Mouse (Mus musculus) lung, embryonic 14.5 days (tissue): Measurements from ENCODE around the gene Evi2. TPM values are rescaled to one million over a fixed set of nuclear protein-coding genes. Genes with fewer than 3 reads are reported as not detected.

Experiments used
- ATAC-seq: fragments of 200-750 bp; cut with Nextera tagmentation; 2 replicates; pipeline ENCODE4 v1.8.0; 2017; ENCODE audit warnings: mild to moderate bottlenecking, moderate TSS enrichment, moderate library complexity; ENCODE audit not compliant: insufficient read depth
- DNase-seq: peaks from one replicate; pipeline ENCODE4 v3.0.0-alpha.2; 2015
- H3K27ac ChIP-seq: fragments of 300-500 bp; sonication (generic); 2 replicates; pipeline ENCODE4 v1.5.1; 2014; ENCODE audit warnings: low read depth, mild to moderate bottlenecking, moderate library complexity
- H3K27me3 ChIP-seq: fragments of 300-500 bp; sonication (generic); 2 replicates; pipeline ENCODE4 v1.6.1; 2014; ENCODE audit warnings: low read length, control low read depth; ENCODE audit not compliant: insufficient read depth
- H3K36me3 ChIP-seq: fragments of 300-500 bp; sonication (generic); 2 replicates; pipeline ENCODE4 v1.6.1; 2014; ENCODE audit warnings: control low read depth; ENCODE audit not compliant: insufficient read depth
- H3K4me1 ChIP-seq: fragments of 300-500 bp; sonication (generic); 2 replicates; pipeline ENCODE4 v1.6.1; 2014; ENCODE audit warnings: antibody characterized with exemption, control low read depth; ENCODE audit not compliant: insufficient read depth
- H3K4me2 ChIP-seq: fragments of 300-500 bp; sonication (generic); 2 replicates; pipeline ENCODE4 v1.6.1; 2014; ENCODE audit warnings: mild to moderate bottlenecking
- H3K4me3 ChIP-seq: fragments of 300-500 bp; sonication (generic); 2 replicates; pipeline ENCODE4 v1.5.1; 2014; ENCODE audit warnings: low read depth, low read length
- H3K9ac ChIP-seq: fragments of 300-500 bp; sonication (generic); 2 replicates; pipeline ENCODE4 v1.6.1; 2014
- H3K9me3 ChIP-seq: fragments of 300-500 bp; sonication (generic); 2 replicates; pipeline ENCODE4 v1.6.1; 2016; ENCODE audit warnings: low read depth, low read length, control low read depth
- CTCF ChIP-seq: IDR thresholded peaks from 2 replicates; pipeline ENCODE4 v1.5.1; 2016; ENCODE audit warnings: antibody characterized with exemption, low read depth
- WGBS: fragments of 180-500 bp; shearing (Covaris S2); extraction: QIAGEN DNeasy Blood & Tissue Kit; methylation state at CpG from one replicate; pipeline ENCODE4 v1.1.7; 2014; 5-methylcytosine and 5-hydroxymethylcytosine counted together
- polyA plus RNA-seq: library from polyadenylated mRNA; unstranded; fragments of >200 nt; fragmentation: Nextera tagmentation; extraction: Ambion mirVana; gene quantifications from 2 replicates; pipeline ENCODE4 v1.2.1, GENCODE M21; 2014

Gene Evi2
- polyA plus RNA-seq, 1 experiment from 2014 or later: 1.4 TPM

GRCm38 (mm10) chr11:79494976-79495800, 35.2 kb downstream of the Evi2 start:
- Histone ChIP-seq H3K27ac (no peak overlapping the region), H3K4me3 (no peak overlapping the region), H3K9me3 (no peaks in the 10 kb centered on the region), H3K27me3 (no peaks in the 10 kb centered on the region), H3K4me2 (no peak overlapping the region), H3K4me1 (no peaks in the 10 kb centered on the region), H3K36me3 (no peaks in the 10 kb centered on the region), H3K9ac (no peak overlapping the region)
- WGBS: 79% methylated on average over 10 of the region's 10 CpGs
- no peak for DNase-seq
- ATAC-seq: no peak
- no peak for TF ChIP-seq CTCF

- no peaks in the 10 kb centered on the region for H3K9me3 ChIP-seq
- no peak for DNase-seq
- no peak overlapping the region for H3K9ac ChIP-seq
- peaks cover 27% of the 10 kb centered on the region; the same call in 1 of the 2 replicates for H3K36me3 ChIP-seq
- H3K4me1 ChIP-seq: peaks cover 5% of the 10 kb centered on the region; the same call in 1 of the 2 replicates
- H3K4me2 ChIP-seq: no peak overlapping the region
- H3K27me3 ChIP-seq: no peaks in the 10 kb centered on the region
- ATAC-seq: no peak
- no peak overlapping the region for H3K4me3 ChIP-seq
- H3K27ac ChIP-seq: no peak overlapping the region
- no peak for TF ChIP-seq CTCF
Observed at GRCm38 (mm10) chr11:79484721-79485120, 45.7 kb downstream of the Evi2 start.

DNA sequence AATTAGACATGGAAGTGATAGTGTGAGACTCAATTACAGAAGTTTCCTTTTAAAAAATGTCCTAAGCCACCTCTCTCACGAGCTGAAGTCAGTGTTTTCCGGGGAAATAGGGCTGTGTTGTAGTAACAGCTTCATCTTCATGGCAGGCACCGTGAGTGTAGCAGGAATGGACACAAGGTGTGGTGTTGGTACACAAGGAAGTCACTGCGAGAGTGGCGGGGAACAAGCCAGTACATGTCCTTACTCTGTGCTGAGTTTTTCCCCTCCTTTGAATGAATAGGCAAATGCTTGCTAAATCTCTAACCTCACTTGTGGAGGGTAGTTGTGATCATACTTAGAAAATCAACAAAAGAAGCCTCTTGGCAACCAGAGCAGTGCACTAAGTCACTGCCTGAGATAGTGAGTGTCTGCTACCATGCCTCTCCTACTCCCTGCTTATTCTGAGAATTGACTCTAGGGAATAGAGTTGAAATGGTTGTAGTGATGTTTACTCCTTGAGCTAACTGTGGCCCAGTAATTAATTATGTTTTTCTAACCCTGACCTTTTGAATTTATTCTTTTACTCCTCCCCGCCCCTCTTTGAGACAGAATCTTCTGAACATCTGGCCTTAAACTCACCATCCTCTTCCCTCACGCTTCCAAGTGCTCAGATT, 46.4 kb downstream of the Evi2 start:
- TF ChIP-seq CTCF: no peak
- ATAC-seq (no peak), DNase-seq (no peak)
- Histone ChIP-seq H3K9me3 (no peaks in the 10 kb centered on the region), H3K9ac (no peak overlapping the region), H3K27me3 (no peaks in the 10 kb centered on the region), H3K36me3 (peaks cover 27% of the 10 kb centered on the region; the same call in 1 of the 2 replicates), H3K4me3 (no peak overlapping the region), H3K4me2 (no peak overlapping the region), H3K4me1 (no peaks in the 10 kb centered on the region), H3K27ac (no peak overlapping the region)
- WGBS: 76% methylated on average over 7 of the region's 7 CpGs

- 70% methylated on average over 6 of the region's 6 CpGs for WGBS
- Histone ChIP-seq H3K27ac (no peak overlapping the region), H3K4me1 (no peaks in the 10 kb centered on the region), H3K27me3 (no peaks in the 10 kb centered on the region), H3K9ac (no peak overlapping the region), H3K4me3 (no peak overlapping the region), H3K36me3 (peaks cover 32% of the 10 kb centered on the region), H3K9me3 (no peaks in the 10 kb centered on the region), H3K4me2 (no peak overlapping the region)
- ATAC-seq (no peak), DNase-seq (no peak)
- no peak for TF ChIP-seq CTCF
Observed at GRCm38 (mm10) chr11:79483392-79483791, 47.0 kb downstream of the Evi2 start.

DNA sequence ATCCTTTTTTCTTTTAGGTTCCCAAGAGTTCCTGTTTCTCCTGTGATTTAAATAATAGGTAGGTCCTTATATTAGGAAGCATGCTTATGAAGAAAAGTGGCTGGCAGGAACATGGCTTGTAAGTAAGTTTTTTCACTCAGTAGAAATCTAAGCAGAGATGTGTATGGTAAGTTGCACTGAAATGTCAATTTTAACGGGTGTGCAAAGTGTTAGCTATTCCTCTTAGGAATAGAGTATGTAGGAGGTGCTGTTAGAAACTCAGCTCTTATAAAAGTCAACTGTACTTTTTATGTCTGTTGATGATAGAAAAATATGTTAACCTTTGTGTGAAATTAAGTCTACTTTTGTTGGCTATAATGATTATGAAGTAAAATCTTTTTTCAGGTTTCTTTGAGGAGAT, 62.3 kb downstream of the Evi2 start:
- Histone ChIP-seq H3K27ac (no peak overlapping the region), H3K36me3 (peaks cover 51% of the 10 kb centered on the region)

More for the DNA sequence above, 62.3 kb downstream of the Evi2 start:
- Histone ChIP-seq H3K9me3 (no peaks in the 10 kb centered on the region), H3K9ac (no peak overlapping the region), H3K27me3 (no peaks in the 10 kb centered on the region), H3K4me1 (no peaks in the 10 kb centered on the region), H3K4me3 (no peak overlapping the region), H3K4me2 (no peak overlapping the region)
- ATAC-seq: no peak
- 61% methylated on average over 1 of the region's 1 CpGs for WGBS
- no peak for DNase-seq
- no peak for TF ChIP-seq CTCF

Other genes starting within 250 kb of the Evi2 start
- gene Gm9964, start 233.7 kb downstream of the Evi2 start, polyA plus RNA-seq: not detected in 2 replicates
- 10.2 and 12.6 TPM in 2 replicates for gene Nf1, start 190.9 kb downstream of the Evi2 start, polyA plus RNA-seq
- gene Omg, start 26.5 kb downstream of the Evi2 start, polyA plus RNA-seq: 0.37 and 0.38 TPM in 2 replicates
- 0.53 and 0.88 TPM in 2 replicates for gene Evi2b, start 6.8 kb downstream of the Evi2 start, polyA plus RNA-seq
- 2.8 and 3.4 TPM in 2 replicates for gene Evi2a, start within 50 bp of the Evi2 start, polyA plus RNA-seq
- 2.3 and 2.6 TPM in 2 replicates for gene Rab11fip4, start 60.6 kb upstream of the Evi2 start, polyA plus RNA-seq